Mouse (Mus musculus): ENCODE data around the gene Shank1.

DNA sequence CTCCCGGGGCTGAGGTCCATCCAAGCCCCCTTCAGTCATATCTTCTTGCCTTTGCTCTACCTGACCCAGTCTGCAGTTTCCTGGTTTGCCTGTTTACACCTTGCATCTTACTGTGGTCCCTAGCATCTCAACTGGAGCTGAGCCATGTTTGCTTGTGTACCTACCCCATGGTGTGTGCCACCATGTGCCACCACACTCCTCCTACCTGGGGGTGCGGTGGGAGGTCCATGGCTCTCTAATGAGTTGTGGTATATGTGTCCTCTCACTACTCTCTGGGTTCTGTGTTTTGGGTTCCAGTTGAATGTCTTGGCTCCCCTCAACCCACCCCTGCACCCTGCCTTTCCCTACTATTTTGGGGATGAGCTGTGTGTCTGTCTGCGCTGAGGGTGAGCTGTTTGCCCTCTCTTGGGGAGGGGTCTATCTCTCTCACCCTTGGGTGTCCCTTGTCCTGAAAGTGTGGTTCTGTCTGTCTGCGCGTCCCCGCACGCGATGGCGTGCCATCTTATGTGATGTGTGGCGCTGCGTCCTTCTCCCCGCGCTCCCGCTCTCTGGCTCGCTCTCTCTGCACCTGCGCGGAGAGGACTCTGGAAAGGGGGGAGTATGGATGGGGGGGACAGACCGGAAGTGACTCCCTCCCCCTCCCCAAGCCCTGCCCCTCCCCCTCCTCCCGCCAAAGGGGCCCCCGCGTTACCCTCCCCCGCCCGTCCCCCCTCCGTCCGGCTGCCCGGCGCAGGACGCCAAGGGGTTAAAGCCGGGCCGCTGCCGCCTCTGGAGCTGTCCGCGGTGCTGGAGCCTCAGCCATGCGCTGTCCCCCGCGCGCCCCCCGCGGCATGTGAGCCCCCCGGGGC, 25.2 kb downstream of the Shank1 start:
- no peak for TF ChIP-seq CTCF (IDR thresholded peaks at IDR 0.05; ENCODE audit: control insufficient read depth, insufficient read depth, low read length)
- no peak for TF ChIP-seq POLR2A (IDR thresholded peaks at IDR 0.05; ENCODE audit: borderline replicate concordance, control insufficient read depth, low read depth, low read length)

Data from bone marrow, adult 2 months (tissue).